Mouse (Mus musculus) G1E (cell line): ENCODE results near the gene Mcur1. TPM values are rescaled to one million over a fixed set of nuclear protein-coding genes. Genes with fewer than 3 reads are reported as not detected.

Experiments used
- ATAC-seq: 2 replicates; pipeline ENCODE4 v1.8.0; 2016; ENCODE audit warnings: mild to moderate bottlenecking; ENCODE audit not compliant: insufficient number of reproducible peaks, poor library complexity, low FRiP score, severe bottlenecking; ENCODE audit errors: extremely low read depth
- DNase-seq: peaks from one replicate; pipeline ENCODE4 v3.0.0; 2012; ENCODE audit warnings: low spot score
- H3K27me3 ChIP-seq: 2 replicates; pipeline ENCODE4 v1.6.1; 2012; ENCODE audit warnings: mild to moderate bottlenecking, low read length, inconsistent platforms; ENCODE audit not compliant: insufficient read depth
- H3K36me3 ChIP-seq: replicated peaks from 2 replicates; pipeline ENCODE3; 2012; ENCODE audit warnings: mild to moderate bottlenecking, inconsistent platforms
- H3K4me1 ChIP-seq: 2 replicates; pipeline ENCODE4 v1.6.1; 2012; ENCODE audit warnings: low read depth, low read length, inconsistent platforms, mixed read lengths; ENCODE audit not compliant: insufficient read depth
- H3K4me3 ChIP-seq: 2 replicates; pipeline ENCODE4 v1.5.1; 2012; ENCODE audit warnings: low read depth, mild to moderate bottlenecking, inconsistent platforms, low read length, moderate library complexity, mixed read lengths
- H3K9me3 ChIP-seq: replicated peaks from 2 replicates; pipeline ENCODE4 v1.6.1; 2012; ENCODE audit warnings: inconsistent platforms
- CTCF ChIP-seq: IDR thresholded peaks from 2 replicates; pipeline ENCODE4 v1.5.1; 2012; ENCODE audit warnings: low read depth, low read length, inconsistent platforms, mixed read lengths
- GATA1 ChIP-seq: IDR thresholded peaks from 2 replicates; pipeline ENCODE4 v1.6.1; 2012; ENCODE audit warnings: borderline replicate concordance, low read length, inconsistent platforms, mixed read lengths
- GATA2 ChIP-seq: IDR thresholded peaks from 2 replicates; pipeline ENCODE4 v1.6.1; 2012; ENCODE audit warnings: low read depth, low read length, inconsistent platforms, borderline replicate concordance
- POLR2AphosphoS5 ChIP-seq: IDR thresholded peaks from 2 replicates; pipeline ENCODE4 v1.6.1; 2012; ENCODE audit warnings: low read depth, low read length, inconsistent platforms; ENCODE audit not compliant: insufficient replicate concordance
- TAL1 ChIP-seq: conservative IDR thresholded peaks from 2 replicates; pipeline ENCODE4 v1.6.1; 2012; ENCODE audit warnings: low read depth, low read length, inconsistent platforms, mixed read lengths
- polyA plus RNA-seq: library from polyadenylated mRNA; stranded (reverse); fragments of >175 nt; gene quantifications from 2 replicates; pipeline ENCODE4 v1.2.3, GENCODE M21; 2012
- total RNA-seq, 2 experiments: library from RNA; stranded (forward) in 1 of 2; stranded (reverse) in 1 of 2; fragments of 200-1000 nt in 1 of 2; fragments of >200 nt in 1 of 2; fragmentation: Nextera tagmentation in 1 of 2; gene quantifications; 2 replicates each; pipeline ENCODE4 v1.2.3; 2014 to 2017

The Mcur1 gene
- total and polyA plus RNA-seq, 3 experiments: 8.2 to 22.3 (median 14.8) TPM

DNA sequence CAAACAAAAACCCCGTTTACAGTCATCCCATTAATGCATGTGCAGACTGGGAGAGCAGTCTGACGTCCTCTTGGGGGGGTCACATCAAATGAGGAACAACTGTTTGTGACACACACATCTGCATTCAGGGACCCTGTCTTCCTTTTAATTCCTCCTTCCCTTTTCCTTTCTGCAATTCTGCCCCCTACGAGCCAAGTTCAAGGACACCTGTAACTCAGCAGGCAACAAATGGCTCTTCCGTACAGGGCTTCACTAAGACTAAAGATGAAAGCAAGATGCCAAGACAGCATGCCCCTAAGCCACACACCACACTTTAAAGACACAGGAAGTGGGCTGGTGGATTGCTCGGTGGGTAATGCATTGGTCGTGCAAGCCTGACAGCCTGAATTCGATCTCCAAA, 10.1 kb downstream of the Mcur1 start:
- DNase-seq (no peak), ATAC-seq (no peak)
- Histone ChIP-seq H3K4me1 (peaks cover 6% of the 10 kb centered on the region; the same call in 1 of the 2 replicates), H3K9me3 (no peaks in the 10 kb centered on the region), H3K36me3 (peaks cover 79% of the 10 kb centered on the region), H3K4me3 (no peak overlapping the region), H3K27me3 (no peaks in the 10 kb centered on the region)
- no peak for TF ChIP-seq TAL1
- no peak for TF ChIP-seq GATA2
- TF ChIP-seq GATA1: no peak
- no peak for TF ChIP-seq POLR2AphosphoS5
- TF ChIP-seq CTCF: no peak

DNA sequence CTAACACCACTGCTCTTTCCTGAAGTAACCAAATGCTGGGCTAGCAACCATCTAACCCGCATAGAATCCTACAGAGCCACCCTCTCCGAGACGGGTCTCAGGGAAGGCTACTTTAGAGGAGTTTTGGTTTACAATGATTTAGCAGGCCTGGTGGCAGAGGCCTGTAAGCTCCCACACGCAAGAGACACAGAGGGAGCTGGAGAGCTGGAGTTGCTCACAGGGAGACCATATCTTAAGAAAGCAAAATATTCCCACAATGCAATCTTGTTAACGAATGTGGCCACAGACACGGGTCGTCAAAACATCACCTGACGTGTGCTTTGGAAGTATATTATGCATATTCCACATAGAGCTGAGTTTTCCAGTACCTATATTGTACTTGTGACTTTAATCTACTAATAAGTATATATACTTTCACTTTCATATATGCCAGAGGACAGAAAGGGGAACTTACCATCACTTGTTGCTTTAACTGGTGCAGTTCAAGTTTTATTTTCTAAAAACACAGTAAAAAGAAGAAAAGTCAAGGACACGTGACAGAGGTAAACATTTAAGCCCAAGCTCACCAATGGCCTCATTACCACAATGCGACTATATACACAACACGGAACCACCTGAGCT, 10.8 kb downstream of the Mcur1 start:
- TF ChIP-seq GATA2 (no peak), POLR2AphosphoS5 (no peak)
- Histone ChIP-seq H3K4me1 (peaks cover 6% of the 10 kb centered on the region; the same call in 1 of the 2 replicates), H3K9me3 (no peaks in the 10 kb centered on the region), H3K4me3 (no peak overlapping the region), H3K36me3 (peaks cover 79% of the 10 kb centered on the region), H3K27me3 (no peaks in the 10 kb centered on the region)
- no peak for DNase-seq
- ATAC-seq: no peak

DNA sequence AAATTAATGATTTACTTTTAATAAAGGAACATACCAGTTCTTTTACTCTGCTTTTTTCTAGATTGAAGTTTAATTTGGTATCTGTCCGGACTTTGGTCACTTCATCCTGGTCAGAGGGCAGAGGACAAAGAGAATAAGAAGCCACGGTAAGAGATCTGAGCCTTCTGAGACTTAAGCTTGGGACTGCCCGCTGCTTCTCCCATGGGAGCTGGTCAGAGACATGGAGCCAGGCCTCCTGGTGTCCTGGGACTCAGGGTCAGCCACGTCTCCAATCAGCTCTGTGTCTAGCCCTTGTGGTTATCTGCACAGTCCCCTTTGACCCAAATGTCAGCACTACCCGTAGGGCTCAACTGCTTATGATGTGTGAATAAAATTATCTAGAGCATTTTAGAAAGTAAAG, 11.4 kb downstream of the Mcur1 start:
- Histone ChIP-seq H3K4me1 (peaks cover 6% of the 10 kb centered on the region; the same call in 1 of the 2 replicates), H3K27me3 (no peaks in the 10 kb centered on the region), H3K9me3 (no peaks in the 10 kb centered on the region), H3K36me3 (peaks cover 80% of the 10 kb centered on the region), H3K4me3 (no peak overlapping the region)
- DNase-seq (no peak), ATAC-seq (no peak)
- TF ChIP-seq TAL1 (no peak), GATA1 (no peak), GATA2 (no peak), POLR2AphosphoS5 (no peak), CTCF (no peak)

DNA sequence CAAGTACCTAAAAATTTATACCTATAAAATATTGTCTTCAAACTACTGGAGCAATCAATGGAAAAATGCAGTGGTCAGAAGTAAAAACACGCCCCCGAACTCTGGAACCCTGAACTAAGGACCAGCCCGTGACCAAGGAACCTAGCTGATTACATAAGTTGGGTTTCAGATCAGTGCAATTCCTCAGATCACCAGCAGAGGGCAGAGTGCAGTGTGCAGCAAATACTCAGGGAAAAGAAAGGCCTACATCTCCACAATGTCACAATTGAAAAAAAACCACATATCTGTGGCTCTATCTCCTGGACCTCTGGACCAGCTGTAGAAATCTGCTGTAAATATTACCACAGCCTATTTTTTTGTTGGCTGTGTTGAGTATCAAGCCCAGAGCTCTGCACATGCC, 13.1 kb downstream of the Mcur1 start:
- peaks cover 68% of the 10 kb centered on the region for H3K36me3 ChIP-seq
- no peak overlapping the region for H3K4me3 ChIP-seq
- H3K27me3 ChIP-seq: no peaks in the 10 kb centered on the region
- DNase-seq: no peak
- TF ChIP-seq CTCF: peak; percentile 95
- no peak for TF ChIP-seq TAL1
- H3K9me3 ChIP-seq: no peaks in the 10 kb centered on the region
- peaks cover 6% of the 10 kb centered on the region; the same call in 1 of the 2 replicates for H3K4me1 ChIP-seq
- 0 out of 2 replicates have a peak, but pooled peaks have one; percentile 4 for ATAC-seq

DNA sequence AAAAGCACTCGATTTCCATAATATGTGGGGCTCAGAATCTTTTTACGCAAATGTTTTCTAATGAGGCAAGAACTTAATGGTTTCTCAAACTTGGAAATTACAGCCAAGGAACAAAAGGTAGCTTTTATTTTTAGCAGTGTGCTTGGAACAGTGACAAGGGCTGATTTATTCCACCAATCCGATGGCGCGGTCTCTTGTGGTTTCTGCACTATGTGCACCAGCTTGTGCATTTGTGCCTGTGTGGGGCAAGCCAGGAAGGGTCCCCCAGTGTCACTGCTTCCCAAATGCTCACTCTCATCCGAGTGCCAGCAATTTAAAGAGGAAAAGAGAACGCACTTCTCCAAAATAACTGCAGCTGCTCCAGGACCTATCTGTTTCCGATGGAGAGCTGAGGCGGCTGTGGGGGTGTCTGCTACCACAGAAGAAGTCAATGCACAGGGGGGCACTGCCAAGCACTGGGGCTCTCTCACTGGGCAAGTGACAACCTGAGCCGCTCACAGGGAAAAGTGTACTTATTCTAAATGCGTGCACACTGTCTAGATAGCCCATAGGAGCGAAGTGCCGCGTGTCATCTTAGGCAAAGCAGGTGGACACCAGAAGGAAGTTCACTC, 19.7 kb downstream of the Mcur1 start:
- Histone ChIP-seq H3K4me3 (no peak overlapping the region), H3K9me3 (no peaks in the 10 kb centered on the region), H3K27me3 (no peaks in the 10 kb centered on the region), H3K36me3 (peaks cover 28% of the 10 kb centered on the region), H3K4me1 (0 out of 2 replicates have a peak, but pooled peaks cover 2% of the 10 kb centered on the region)
- DNase-seq (no peak), ATAC-seq (no peak)
- TF ChIP-seq GATA2 (no peak), GATA1 (no peak), CTCF (no peak), POLR2AphosphoS5 (no peak), TAL1 (no peak)

DNA sequence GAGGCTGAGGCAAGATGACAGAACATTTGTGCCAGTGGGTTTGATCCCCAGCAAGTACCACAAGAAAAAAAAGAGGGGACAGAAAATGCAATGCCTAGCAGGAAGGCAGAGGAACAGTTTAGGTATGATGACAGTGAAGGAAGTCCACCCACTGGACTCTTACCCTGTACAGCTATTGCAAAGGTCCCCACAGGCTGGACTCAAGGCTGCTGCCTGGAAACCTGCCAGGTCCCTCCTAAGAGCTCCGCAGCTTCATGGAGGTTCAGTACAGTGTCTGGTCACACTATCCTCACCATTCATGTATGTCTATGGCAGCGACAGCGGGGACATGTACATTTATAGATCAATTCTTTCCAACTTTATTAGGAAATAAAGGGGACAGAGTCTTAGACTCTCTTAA, 20.6 kb downstream of the Mcur1 start:
- H3K4me3 ChIP-seq: no peak overlapping the region
- peaks cover 20% of the 10 kb centered on the region for H3K36me3 ChIP-seq
- peaks cover 7% of the 10 kb centered on the region for H3K4me1 ChIP-seq
- H3K27me3 ChIP-seq: no peaks in the 10 kb centered on the region
- TF ChIP-seq CTCF (no peak), POLR2AphosphoS5 (no peak), GATA1 (no peak), GATA2 (no peak), TAL1 (no peak)
- no peaks in the 10 kb centered on the region for H3K9me3 ChIP-seq
- DNase-seq: no peak
- ATAC-seq: no peak
